Mouse (Mus musculus): ENCODE results near the gene Med27. TPM values are rescaled to one million over a fixed set of nuclear protein-coding genes. Genes with fewer than 3 reads are reported as not detected.

Med27 gene
- polyA plus RNA-seq, 1 experiment from 2014 or later = 65.3 TPM

DNA sequence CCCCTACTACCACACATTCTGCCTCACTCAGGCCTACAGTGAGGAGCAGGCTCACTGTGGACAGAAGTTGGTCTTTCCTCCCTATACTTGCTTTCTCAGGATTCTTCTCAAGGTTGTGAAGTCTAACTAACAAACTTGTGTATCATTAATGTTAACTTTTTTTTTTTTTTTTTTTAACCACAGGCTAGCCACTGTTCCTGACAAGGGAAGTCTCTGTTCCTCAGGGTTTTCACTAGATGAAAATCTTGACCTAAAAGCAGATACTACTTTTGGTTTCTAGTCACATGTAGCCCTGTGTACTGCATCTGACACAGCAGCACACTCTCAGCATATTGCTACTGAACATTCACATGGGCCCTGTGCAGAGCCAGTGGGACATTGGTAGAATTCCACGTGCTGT, 55.2 kb downstream of the Med27 start:
- Histone ChIP-seq H3K36me3 (no peaks in the 10 kb centered on the region), H3K4me1 (peaks cover 37% of the 10 kb centered on the region), H3K4me2 (replicated peaks) (no peak overlapping the region), H3K4me3 (no peak overlapping the region), H3K9ac (no peak overlapping the region), H3K9me3 (replicated peaks) (no peaks in the 10 kb centered on the region), H3K27ac (no peak overlapping the region), H3K27me3 (no peaks in the 10 kb centered on the region)
- WGBS = 78% methylated on average over 1 of the region's 1 CpGs
- ATAC-seq (ENCODE audit: low FRiP score) = no peak

DNA sequence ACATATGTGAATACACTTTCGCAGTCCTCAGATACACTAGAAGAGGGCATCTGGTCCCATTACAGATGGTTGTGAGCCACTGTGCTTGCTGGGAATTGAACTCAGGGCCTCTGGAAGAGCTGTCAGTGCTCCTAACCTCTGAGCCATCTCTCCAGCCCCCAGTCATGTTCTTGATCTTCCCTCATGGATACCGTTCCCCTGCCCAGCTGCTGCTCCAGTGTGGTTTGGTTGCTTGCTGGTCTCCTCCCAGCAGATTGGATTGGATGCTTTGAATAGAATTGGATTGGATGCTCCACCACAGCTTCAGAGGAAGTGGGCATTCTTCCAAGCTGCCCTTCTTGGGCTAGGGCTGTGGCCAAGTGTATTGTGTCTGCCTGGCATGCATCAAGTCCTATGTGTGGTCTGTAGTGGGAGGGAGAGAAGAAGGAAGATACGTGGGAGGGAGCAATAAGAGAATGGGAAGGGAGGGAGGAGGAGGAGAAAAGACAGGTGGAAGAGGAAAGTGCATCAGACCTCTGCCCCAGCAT, 56.0 kb downstream of the Med27 start:
- 75% methylated on average over 3 of the region's 3 CpGs for WGBS
- Histone ChIP-seq H3K27ac (no peak overlapping the region), H3K4me3 (no peak overlapping the region), H3K36me3 (no peaks in the 10 kb centered on the region), H3K4me1 (peaks cover 39% of the 10 kb centered on the region), H3K9ac (no peak overlapping the region), H3K27me3 (no peaks in the 10 kb centered on the region), H3K4me2 (replicated peaks) (no peak overlapping the region), H3K9me3 (replicated peaks) (no peaks in the 10 kb centered on the region)
- no peak for ATAC-seq (ENCODE audit: low FRiP score)

DNA sequence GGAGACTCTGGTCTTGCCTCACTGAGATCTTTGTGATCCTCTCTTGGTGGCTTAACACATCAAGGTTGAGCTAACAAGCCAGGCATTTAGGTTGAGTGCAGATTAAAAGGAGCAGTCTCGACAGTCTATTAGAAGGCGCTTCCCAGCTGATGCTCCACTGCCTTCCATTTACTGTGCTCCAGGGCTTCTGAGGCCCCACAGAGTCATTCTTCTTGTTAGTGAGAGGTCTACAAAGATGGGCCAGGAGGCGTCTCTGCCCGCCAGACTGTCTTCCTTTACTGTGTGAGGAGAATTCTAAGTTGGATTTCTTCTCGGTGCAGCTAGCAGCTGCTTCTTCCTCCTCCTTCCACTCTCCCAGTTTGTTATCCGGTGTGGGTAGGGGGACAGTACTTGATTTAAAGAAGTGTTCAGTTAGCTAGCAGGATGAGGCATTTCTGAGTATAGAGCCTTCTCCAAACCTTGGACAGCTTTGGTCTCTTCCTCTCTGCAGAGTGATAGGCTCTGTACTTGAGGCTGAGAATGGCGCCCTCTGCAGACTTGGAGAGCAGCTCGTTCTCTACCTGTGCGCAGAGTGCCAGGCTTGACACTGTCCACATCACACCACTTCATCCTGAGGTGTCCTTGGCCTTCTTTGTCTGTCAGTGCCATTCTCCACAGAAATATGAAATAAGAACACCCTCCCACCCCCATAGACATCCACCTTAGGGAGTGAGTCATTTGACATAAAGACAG, 57.3 kb downstream of the Med27 start:
- Histone ChIP-seq H3K36me3 (no peaks in the 10 kb centered on the region), H3K9me3 (replicated peaks) (no peaks in the 10 kb centered on the region), H3K9ac (no peak overlapping the region), H3K4me3 (no peak overlapping the region), H3K4me2 (replicated peaks) (no peak overlapping the region), H3K27me3 (no peaks in the 10 kb centered on the region), H3K27ac (no peak overlapping the region), H3K4me1 (peaks cover 33% of the 10 kb centered on the region)
- no peak for ATAC-seq (ENCODE audit: low FRiP score)
- 53% methylated on average over 9 of the region's 9 CpGs for WGBS

DNA sequence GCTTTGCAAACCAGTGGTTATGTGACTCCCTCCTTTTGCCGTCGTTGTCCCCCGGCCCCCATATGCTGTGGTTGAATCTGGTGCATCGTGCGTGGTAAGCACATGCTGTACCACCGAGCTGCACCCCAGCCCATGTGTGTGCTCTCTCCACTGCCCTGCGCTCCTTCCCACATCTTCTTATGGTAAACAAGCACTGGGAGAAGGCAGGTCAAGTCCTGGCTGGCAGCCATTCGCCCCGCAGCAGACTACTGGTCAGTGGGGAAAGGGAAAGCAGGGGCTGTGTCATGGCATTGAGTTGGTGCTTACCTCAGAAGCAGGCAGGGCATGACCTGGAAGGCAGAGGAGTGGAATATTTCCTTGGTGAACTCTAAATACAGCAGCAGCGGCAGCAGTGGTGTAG, 58.3 kb downstream of the Med27 start:
- Histone ChIP-seq H3K4me1 (peaks cover 33% of the 10 kb centered on the region), H3K4me2 (replicated peaks) (no peak overlapping the region), H3K36me3 (no peaks in the 10 kb centered on the region), H3K9me3 (replicated peaks) (no peaks in the 10 kb centered on the region), H3K27ac (no peak overlapping the region), H3K27me3 (no peaks in the 10 kb centered on the region), H3K4me3 (no peak overlapping the region), H3K9ac (no peak overlapping the region)
- no peak for ATAC-seq (ENCODE audit: low FRiP score)
- WGBS = 87% methylated on average over 10 of the region's 10 CpGs

DNA sequence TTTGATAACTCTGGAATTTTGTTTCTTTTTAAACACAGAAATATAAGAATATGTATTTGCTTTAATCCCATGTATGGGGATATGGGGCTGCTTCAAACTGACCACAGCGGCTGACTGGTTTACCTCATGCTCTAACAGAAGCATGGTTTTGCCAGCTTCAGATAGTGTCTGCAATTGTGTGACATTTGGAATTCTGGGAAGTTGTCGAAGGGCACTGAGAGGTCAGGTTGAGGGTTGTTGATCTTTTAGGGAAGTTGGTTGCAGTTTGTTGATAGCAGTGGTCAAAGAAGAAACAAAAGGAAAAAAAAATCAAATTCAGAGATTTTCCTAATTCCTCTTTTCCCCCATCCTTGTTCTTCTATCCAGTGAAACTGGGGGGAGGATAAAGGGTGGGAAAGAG, 59.2 kb downstream of the Med27 start:
- Histone ChIP-seq H3K4me2 (replicated peaks) (no peak overlapping the region), H3K27me3 (no peaks in the 10 kb centered on the region), H3K9ac (no peak overlapping the region), H3K4me1 (peaks cover 27% of the 10 kb centered on the region), H3K4me3 (no peak overlapping the region), H3K36me3 (no peaks in the 10 kb centered on the region), H3K9me3 (replicated peaks) (no peaks in the 10 kb centered on the region), H3K27ac (no peak overlapping the region)
- 93% methylated on average over 2 of the region's 2 CpGs for WGBS
- no peak for ATAC-seq (ENCODE audit: low FRiP score)

DNA sequence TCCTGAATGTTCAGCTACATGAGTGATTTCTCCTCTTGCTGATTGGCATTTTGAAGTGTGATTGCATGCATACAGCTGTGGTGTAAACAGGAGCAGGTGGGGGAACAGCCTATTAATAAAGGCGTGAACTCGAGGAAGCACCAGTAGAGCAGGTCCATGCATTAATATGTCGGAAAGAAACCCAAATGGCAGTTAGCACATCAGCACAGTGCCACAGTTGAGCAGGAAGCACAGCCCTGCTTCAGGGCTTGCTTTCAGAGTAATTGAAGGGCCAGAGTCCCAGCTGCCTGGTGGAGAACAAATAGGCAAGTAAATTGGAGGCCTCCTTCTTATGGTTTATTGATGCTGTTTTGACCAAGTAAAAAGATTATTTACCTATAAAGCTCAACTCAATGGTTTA, 60.7 kb downstream of the Med27 start:
- H3K4me1 ChIP-seq = peaks cover 29% of the 10 kb centered on the region
- peak overlapping the region; percentile 56 for H3K27ac ChIP-seq
- 53% methylated on average over 3 of the region's 3 CpGs for WGBS

DNA sequence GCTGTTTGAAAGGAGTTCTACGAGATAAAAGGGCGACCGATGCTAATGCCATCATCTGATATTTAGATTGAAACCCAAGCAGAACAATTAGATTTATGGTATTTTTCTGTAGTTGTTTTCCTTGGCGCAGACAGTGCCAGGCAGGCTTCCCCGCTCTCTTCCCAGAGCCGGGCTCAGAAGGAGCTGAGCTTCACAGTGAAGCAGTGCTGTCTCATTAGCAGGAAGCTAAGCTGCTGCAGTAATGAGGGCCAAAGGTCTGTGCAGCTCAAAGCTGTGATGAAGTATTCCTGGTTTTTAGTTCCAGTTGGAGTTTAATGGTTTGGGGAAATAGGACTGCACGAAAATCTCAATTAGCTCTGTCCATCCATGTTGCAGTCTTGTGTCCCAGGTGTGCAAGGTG, 61.1 kb downstream of the Med27 start:
- H3K4me3 ChIP-seq = no peak overlapping the region
- no peaks in the 10 kb centered on the region for H3K36me3 ChIP-seq
- no peak overlapping the region for H3K9ac ChIP-seq
- no peaks in the 10 kb centered on the region for H3K9me3 ChIP-seq (replicated peaks)
- peak overlapping the region; percentile 56 for H3K27ac ChIP-seq
- ATAC-seq (ENCODE audit: low FRiP score) = no peak
- no peak overlapping the region for H3K4me2 ChIP-seq (replicated peaks)
- 75% methylated on average over 7 of the region's 7 CpGs for WGBS
- H3K4me1 ChIP-seq = peaks cover 33% of the 10 kb centered on the region
- no peaks in the 10 kb centered on the region for H3K27me3 ChIP-seq

More for the DNA sequence above, 60.7 kb downstream of the Med27 start:
- Histone ChIP-seq H3K36me3 (no peaks in the 10 kb centered on the region), H3K4me3 (no peak overlapping the region), H3K4me2 (replicated peaks) (no peak overlapping the region), H3K27me3 (no peaks in the 10 kb centered on the region), H3K9ac (no peak overlapping the region), H3K9me3 (replicated peaks) (no peaks in the 10 kb centered on the region)
- ATAC-seq (ENCODE audit: low FRiP score) = no peak

DNA sequence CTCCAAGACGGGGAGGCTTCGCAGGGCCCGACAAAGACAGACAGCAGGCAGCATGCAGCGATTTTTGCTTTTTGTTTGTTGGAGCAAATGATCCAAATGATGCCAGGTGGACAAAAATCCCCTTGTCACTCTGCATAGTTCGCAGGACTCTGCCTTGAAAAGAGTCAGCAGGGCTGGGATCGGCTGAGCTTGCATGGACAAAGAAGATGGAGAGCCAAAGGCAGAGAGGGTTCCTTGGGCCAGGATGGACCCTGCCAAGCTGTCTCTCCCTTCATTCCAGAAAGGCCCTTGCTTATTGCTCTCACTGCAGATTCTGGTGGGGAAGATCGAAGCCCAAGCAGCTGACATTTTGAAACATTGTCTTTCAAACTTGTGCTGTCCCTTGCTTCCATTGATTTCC, 64.3 kb downstream of the Med27 start:
- H3K4me3 ChIP-seq = no peak overlapping the region
- H3K4me2 ChIP-seq (replicated peaks) = no peak overlapping the region
- 76% methylated on average over 7 of the region's 7 CpGs for WGBS
- H3K36me3 ChIP-seq = no peaks in the 10 kb centered on the region
- no peaks in the 10 kb centered on the region for H3K27me3 ChIP-seq
- ATAC-seq (ENCODE audit: low FRiP score) = no peak
- peaks cover 23% of the 10 kb centered on the region for H3K4me1 ChIP-seq
- no peak overlapping the region for H3K27ac ChIP-seq
- no peak overlapping the region for H3K9ac ChIP-seq
- H3K9me3 ChIP-seq (replicated peaks) = no peaks in the 10 kb centered on the region

DNA sequence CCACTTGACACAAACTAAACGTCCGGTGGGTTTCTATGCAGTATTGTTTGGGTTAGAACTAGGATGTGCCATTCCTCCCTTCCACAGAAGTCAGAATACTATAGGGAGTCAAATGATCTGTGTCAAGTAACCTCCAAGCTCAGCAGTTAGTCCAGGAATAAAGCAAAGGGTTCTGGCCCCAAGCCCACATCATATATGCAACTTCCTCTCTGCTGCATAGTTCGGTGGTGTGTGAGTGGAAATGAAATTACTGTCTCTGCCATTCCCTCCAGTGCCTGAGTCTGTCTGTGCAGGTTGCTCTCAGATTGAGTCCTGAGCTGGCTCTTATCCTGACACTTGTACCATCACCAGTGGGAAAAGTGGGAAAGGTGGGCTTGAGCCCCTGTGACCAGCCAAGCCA, 65.8 kb downstream of the Med27 start:
- ATAC-seq (ENCODE audit: low FRiP score) = no peak
- Histone ChIP-seq H3K9me3 (replicated peaks) (no peaks in the 10 kb centered on the region), H3K9ac (no peak overlapping the region), H3K4me2 (replicated peaks) (no peak overlapping the region), H3K36me3 (no peaks in the 10 kb centered on the region), H3K4me3 (no peak overlapping the region), H3K4me1 (peaks cover 17% of the 10 kb centered on the region), H3K27ac (no peak overlapping the region), H3K27me3 (no peaks in the 10 kb centered on the region)
- WGBS = 59% methylated on average over 3 of the region's 3 CpGs

DNA sequence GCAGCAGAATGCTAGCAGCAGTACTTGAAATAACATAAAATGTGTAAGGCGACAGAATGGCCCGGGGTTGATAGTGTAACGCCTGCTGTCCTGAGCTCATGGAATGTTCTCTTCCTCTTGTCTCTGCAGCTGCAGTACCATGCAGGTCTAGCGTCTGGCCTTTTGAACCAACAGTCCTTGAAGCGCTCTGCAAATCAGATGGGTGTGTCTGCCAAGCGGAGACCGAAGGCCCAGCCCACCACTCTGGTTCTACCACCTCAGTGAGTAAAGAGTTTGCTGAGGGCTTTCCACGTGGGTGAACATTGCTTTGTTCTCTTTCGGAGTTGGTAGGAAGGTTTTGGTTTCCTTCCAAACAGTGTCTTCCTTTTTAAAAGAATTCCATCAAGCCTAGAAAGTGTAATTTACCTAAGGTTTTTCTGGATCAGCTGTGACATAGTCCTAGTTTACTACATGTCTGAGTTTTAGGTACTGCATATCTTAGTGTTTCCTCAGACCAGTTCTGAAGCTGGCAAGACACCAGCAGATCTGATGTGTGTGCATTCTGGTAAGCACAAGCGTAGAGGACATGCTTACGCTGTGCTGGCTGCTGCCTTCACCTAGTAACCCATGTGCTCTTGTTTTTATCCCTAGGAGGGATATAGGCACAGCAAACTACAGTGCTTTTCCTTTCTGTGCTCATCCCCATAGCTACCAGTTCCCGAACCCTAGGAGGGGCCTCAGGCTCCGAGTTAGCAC, 66.8 kb downstream of the Med27 start:
- no peak overlapping the region for H3K9ac ChIP-seq
- ATAC-seq (ENCODE audit: low FRiP score) = no peak
- no peaks in the 10 kb centered on the region for H3K27me3 ChIP-seq
- no peaks in the 10 kb centered on the region for H3K9me3 ChIP-seq (replicated peaks)
- no peak overlapping the region for H3K4me2 ChIP-seq (replicated peaks)
- H3K4me3 ChIP-seq = no peak overlapping the region
- H3K36me3 ChIP-seq = no peaks in the 10 kb centered on the region
- WGBS = 62% methylated on average over 13 of the region's 13 CpGs
- peaks cover 22% of the 10 kb centered on the region for H3K4me1 ChIP-seq
- no peak overlapping the region for H3K27ac ChIP-seq

DNA sequence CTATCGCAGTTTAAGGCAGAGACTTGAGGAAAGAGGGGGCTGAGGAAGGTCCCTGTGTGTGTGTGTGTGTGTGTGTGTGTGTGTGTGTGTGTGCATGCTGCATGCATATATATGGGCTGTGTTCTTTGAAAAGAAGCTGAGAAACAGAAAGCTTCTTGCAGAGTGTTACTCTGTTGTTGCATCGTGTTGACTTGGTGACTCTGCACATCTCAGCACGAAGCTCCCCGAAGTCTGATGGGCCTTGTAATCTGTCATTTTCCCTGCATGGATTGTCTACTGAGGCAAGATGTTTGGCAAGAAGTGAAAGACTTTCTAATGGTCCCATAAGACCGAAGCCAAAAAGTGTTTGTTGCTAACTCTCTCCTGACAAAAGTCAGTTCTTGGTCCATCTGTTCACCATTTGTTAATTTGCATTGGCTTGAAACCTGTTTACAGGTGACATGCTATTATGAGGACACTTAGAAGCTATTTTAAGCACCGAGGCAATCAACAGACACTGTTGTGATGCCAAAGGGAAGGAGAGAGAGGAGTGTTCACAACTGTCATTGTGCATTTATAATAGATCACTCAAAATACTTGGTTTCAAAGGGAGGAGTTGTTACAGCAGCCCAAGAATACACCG, 68.3 kb downstream of the Med27 start:
- Histone ChIP-seq H3K4me2 (replicated peaks) (no peak overlapping the region), H3K9me3 (replicated peaks) (no peaks in the 10 kb centered on the region), H3K27me3 (no peaks in the 10 kb centered on the region), H3K27ac (no peak overlapping the region), H3K9ac (no peak overlapping the region), H3K4me1 (peaks cover 36% of the 10 kb centered on the region), H3K4me3 (no peak overlapping the region), H3K36me3 (no peaks in the 10 kb centered on the region)
- ATAC-seq (ENCODE audit: low FRiP score) = no peak
- WGBS = 88% methylated on average over 7 of the region's 7 CpGs

DNA sequence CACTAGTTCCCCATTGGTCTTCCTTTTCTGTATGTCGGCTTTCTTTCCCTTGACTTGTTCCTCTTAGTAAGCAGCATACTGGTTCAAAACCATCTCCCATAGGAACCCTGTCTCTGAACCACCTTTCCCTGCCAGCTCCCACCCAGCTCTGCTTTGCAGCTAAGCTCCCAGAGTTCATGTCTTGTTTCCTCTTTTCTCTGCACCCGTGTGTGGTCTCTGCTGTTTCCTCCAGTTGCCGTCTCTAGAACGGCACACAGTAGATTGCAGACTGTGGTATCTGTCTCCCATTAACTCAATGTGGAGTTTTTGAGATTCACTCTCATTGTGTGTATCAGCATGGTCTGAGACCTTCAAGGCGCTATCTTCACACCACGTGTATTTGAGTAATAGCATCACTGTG, 71.9 kb downstream of the Med27 start:
- Histone ChIP-seq H3K4me3 (no peak overlapping the region), H3K27ac (no peak overlapping the region), H3K4me2 (replicated peaks) (no peak overlapping the region), H3K9ac (no peak overlapping the region), H3K4me1 (peaks cover 47% of the 10 kb centered on the region), H3K9me3 (replicated peaks) (no peaks in the 10 kb centered on the region), H3K27me3 (no peaks in the 10 kb centered on the region), H3K36me3 (no peaks in the 10 kb centered on the region)
- WGBS = 57% methylated on average over 6 of the region's 6 CpGs
- ATAC-seq (ENCODE audit: low FRiP score) = no peak

Measured in hindbrain, embryonic 12.5 days (tissue).